Mouse (Mus musculus) limb, embryonic 13.5 days (tissue): Measurements from ENCODE around the gene Arr3. TPM values are rescaled to one million over a fixed set of nuclear protein-coding genes. Genes with fewer than 3 reads are reported as not detected.

Experiments used
- ATAC-seq: fragments of 200-750 bp; cut with Nextera tagmentation; 2 replicates; pipeline ENCODE4 v1.8.0; 2017; ENCODE audit warnings: low read depth, moderate number of reproducible peaks, moderate TSS enrichment; ENCODE audit not compliant: low FRiP score
- H3K27ac ChIP-seq: fragments of 300-500 bp; sonication (generic); 2 replicates; pipeline ENCODE4 v1.5.1; 2015; ENCODE audit warnings: inconsistent platforms, mild to moderate bottlenecking, moderate library complexity
- H3K27me3 ChIP-seq: fragments of 300-500 bp; sonication (generic); 2 replicates; pipeline ENCODE4 v1.6.1; 2015; ENCODE audit warnings: mild to moderate bottlenecking, inconsistent platforms
- H3K36me3 ChIP-seq: fragments of 300-500 bp; sonication (generic); 2 replicates; pipeline ENCODE4 v1.6.1; 2015; ENCODE audit warnings: inconsistent platforms, mild to moderate bottlenecking, moderate library complexity
- H3K4me1 ChIP-seq: fragments of 300-500 bp; sonication (generic); 2 replicates; pipeline ENCODE4 v1.6.1; 2015; ENCODE audit warnings: inconsistent platforms
- H3K4me2 ChIP-seq: fragments of 300-500 bp; sonication (generic); replicated peaks from 2 replicates; pipeline ENCODE4 v1.6.1; 2015; ENCODE audit warnings: inconsistent platforms, mild to moderate bottlenecking, moderate library complexity
- H3K4me3 ChIP-seq: fragments of 300-500 bp; sonication (generic); 2 replicates; pipeline ENCODE4 v1.5.1; 2015; ENCODE audit warnings: moderate library complexity, mild to moderate bottlenecking, inconsistent platforms
- H3K9ac ChIP-seq: fragments of 300-500 bp; sonication (generic); 2 replicates; pipeline ENCODE4 v1.6.1; 2015; ENCODE audit warnings: mild to moderate bottlenecking, inconsistent platforms
- H3K9me3 ChIP-seq: fragments of 300-500 bp; sonication (generic); 2 replicates; pipeline ENCODE4 v1.6.1; 2016; ENCODE audit warnings: inconsistent platforms
- WGBS: fragments of 180-500 bp; shearing (Covaris S2); methylation state at CpG from one replicate; pipeline ENCODE4 v1.1.7; 2015; 5-methylcytosine and 5-hydroxymethylcytosine counted together
- polyA plus RNA-seq: library from polyadenylated mRNA; unstranded; fragments of >200 nt; fragmentation: Nextera tagmentation; extraction: Ambion mirVana; gene quantifications from 2 replicates; pipeline ENCODE4 v1.2.1, GENCODE M21; 2015

Gene Arr3
- polyA plus RNA-seq: not detected in 2 replicates

DNA sequence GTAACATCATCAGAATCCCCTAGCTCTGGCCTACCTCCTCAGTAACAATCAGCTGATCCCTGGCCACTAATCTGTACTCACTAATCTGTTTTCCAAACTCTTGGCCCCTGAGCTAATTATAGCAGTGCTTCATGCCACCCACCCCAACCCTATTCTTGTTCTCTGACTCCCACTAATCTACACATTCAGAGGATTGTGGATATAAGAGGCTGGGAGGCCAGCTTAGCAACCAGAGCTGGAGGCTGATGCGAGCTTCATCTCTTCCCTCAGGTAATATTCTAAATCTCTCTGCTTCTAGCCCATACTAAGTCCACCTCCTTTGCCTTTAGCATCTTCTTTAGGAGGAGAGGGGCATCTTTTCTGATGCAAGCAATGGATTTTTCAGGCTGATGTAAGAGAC lies at the start of gene Arr3:
Gene Arr3, plus strand, starts transcription at position 184 of the 400 bp plus-strand sequence.
- no peaks in the 10 kb centered on the region for H3K36me3 ChIP-seq
- H3K4me2 ChIP-seq: no peak within 1 kb of the TSS
- 100% methylated on average over 1 of the region's 1 CpGs for WGBS
- no peaks in the 10 kb centered on the region for H3K9me3 ChIP-seq
- H3K9ac ChIP-seq: no peak within 1 kb of the TSS
- H3K4me3 ChIP-seq: no peak within 1 kb of the TSS
- ATAC-seq: no peak
- no peak within 1 kb of the TSS for H3K27ac ChIP-seq
- H3K4me1 ChIP-seq: no peaks in the 10 kb centered on the region
- peaks cover 22% of the 10 kb centered on the region; the same call in 1 of the 2 replicates for H3K27me3 ChIP-seq

DNA sequence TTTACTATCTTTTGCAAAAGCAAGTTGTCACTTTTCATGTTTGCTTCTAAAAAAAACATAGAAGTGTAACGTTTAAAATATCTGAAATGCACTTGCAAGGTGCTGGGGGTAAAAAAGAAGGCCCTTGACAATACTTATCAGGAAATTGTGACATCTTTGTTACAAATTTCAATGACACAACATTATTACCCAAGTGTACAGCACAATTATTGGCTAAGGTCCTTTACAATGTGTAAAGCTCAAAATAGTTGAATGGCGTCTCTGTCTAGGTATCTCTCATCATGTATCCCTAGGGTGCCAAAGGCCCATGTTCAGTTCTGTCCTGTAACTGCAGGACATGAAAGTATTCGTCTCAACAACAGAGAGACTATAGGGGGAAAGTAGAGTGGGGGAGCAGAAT lies 49.3 kb upstream of the Arr3 start:
- Histone ChIP-seq H3K27me3 (peaks cover 13% of the 10 kb centered on the region; the same call in 1 of the 2 replicates), H3K9ac (no peak overlapping the region), H3K27ac (no peak overlapping the region), H3K9me3 (no peaks in the 10 kb centered on the region), H3K36me3 (no peaks in the 10 kb centered on the region), H3K4me2 (no peak overlapping the region), H3K4me3 (no peak overlapping the region), H3K4me1 (no peaks in the 10 kb centered on the region)
- 82% methylated on average over 3 of the region's 3 CpGs for WGBS
- ATAC-seq: no peak

DNA sequence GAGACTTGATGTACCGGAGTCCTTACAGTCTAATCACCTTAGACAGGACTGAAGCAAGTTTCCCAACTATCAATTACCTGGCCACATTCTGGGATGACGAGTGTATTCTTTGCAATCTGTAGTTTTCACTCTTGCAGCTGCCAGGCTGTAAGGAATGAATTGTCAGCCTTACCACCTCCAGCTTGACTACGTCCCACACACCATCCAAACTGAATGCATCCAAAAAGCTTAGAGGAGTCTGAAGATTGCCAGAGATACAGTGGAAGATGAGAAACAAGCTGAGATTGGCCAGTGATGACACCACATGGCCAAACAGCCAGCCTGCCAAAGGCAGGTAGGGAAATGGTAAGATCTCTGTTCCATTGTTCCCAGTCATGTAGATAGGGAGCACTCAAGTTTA lies 39.6 kb upstream of the Arr3 start:
- WGBS: 78% methylated on average over 3 of the region's 3 CpGs

DNA sequence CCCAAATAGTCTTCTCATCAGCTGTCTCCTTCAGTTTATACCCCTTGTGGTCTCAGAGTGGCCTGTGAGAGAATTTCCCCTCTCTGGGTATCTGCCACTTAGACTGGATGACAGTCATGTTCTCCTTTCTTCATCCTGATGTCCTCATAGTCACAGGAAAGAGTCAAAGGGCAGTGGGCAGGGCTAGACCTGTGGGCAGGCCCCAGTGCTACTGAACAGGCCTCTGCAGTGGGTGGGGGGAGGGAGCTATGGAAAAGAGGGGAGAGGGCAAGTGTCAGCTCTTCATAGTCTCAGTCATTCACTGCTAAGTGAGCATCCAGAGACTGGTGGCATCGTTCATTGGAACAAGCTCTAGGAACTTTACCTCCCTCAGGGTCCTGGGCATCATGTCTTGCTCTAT lies 33.3 kb upstream of the Arr3 start, which contains the start of gene Awat1:
Gene Awat1, plus strand, starts transcription at position 301 of the 400 bp plus-strand sequence.
- Histone ChIP-seq H3K9me3 (no peaks in the 10 kb centered on the region), H3K4me2 (no peak within 1 kb of the TSS), H3K36me3 (no peaks in the 10 kb centered on the region), H3K27me3 (peaks cover 13% of the 10 kb centered on the region; the same call in 1 of the 2 replicates), H3K27ac (no peak within 1 kb of the TSS), H3K4me3 (no peak within 1 kb of the TSS), H3K4me1 (no peaks in the 10 kb centered on the region), H3K9ac (no peak within 1 kb of the TSS)
- no peak for ATAC-seq
- WGBS: 86% methylated on average over 1 of the region's 1 CpGs

More for the DNA sequence above, 39.6 kb upstream of the Arr3 start:
- H3K4me1 ChIP-seq: no peaks in the 10 kb centered on the region
- no peak overlapping the region for H3K9ac ChIP-seq
- H3K9me3 ChIP-seq: no peaks in the 10 kb centered on the region
- no peaks in the 10 kb centered on the region for H3K36me3 ChIP-seq
- H3K27me3 ChIP-seq: no peaks in the 10 kb centered on the region
- H3K27ac ChIP-seq: no peak overlapping the region
- no peak for ATAC-seq
- H3K4me2 ChIP-seq: no peak overlapping the region
- no peak overlapping the region for H3K4me3 ChIP-seq

DNA sequence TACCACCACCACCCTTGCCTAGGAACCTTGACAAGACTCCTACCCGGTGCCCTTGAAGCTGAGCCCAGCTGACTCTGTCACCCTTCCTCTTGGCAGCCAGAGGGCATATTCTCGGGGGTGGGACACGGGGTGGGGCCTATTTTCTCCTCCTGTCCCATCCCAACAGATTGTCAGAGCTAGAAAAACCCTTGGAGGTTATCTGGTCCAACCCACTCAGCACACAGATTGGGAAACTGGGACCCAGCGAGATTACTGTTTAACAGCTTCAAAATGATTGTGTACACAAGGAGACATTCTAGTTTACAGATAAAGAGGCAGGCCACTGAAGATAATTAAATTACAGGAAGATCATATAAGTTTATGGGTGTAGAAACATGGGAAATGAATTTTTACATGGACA lies 10.5 kb upstream of the Arr3 start, which contains the start of gene P2ry4:
Gene P2ry4, minus strand, starts transcription at position 79 of the 400 bp plus-strand sequence.
- H3K27ac ChIP-seq: no peak within 1 kb of the TSS
- no peak within 1 kb of the TSS for H3K4me3 ChIP-seq
- H3K27me3 ChIP-seq: peaks cover 34% of the 10 kb centered on the region
- WGBS: 70% methylated on average over 4 of the region's 4 CpGs
- no peak within 1 kb of the TSS for H3K9ac ChIP-seq
- H3K36me3 ChIP-seq: no peaks in the 10 kb centered on the region
- no peaks in the 10 kb centered on the region for H3K4me1 ChIP-seq
- no peak within 1 kb of the TSS for H3K4me2 ChIP-seq
- H3K9me3 ChIP-seq: no peaks in the 10 kb centered on the region
- no peak for ATAC-seq

DNA sequence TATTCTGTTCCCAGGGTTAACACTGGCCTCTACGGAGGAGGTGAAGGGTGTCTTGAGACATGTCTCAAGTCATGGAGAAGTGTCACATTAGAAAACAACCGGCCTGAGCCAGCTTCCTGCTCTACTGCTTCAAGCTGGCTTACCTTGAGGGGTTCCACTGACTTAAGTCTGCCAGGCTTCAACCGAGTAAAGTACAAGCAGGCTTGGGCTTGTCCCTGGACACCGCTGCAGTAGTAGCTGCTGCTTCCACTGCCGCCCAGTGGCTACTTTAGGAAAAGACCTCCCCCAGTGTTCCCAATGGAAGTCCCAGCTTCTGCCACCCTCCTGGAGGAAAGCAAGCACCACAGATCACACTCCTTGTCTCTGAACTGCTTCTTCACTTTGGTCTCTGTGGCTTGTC lies 7.9 kb upstream of the Arr3 start:
- H3K9me3 ChIP-seq: no peaks in the 10 kb centered on the region
- 23% methylated on average over 5 of the region's 5 CpGs for WGBS
- no peak overlapping the region for H3K4me3 ChIP-seq
- H3K4me2 ChIP-seq: no peak overlapping the region
- no peak overlapping the region for H3K27ac ChIP-seq
- ATAC-seq: no peak
- no peaks in the 10 kb centered on the region for H3K4me1 ChIP-seq
- no peak overlapping the region for H3K9ac ChIP-seq
- peaks cover 38% of the 10 kb centered on the region for H3K27me3 ChIP-seq
- no peaks in the 10 kb centered on the region for H3K36me3 ChIP-seq

DNA sequence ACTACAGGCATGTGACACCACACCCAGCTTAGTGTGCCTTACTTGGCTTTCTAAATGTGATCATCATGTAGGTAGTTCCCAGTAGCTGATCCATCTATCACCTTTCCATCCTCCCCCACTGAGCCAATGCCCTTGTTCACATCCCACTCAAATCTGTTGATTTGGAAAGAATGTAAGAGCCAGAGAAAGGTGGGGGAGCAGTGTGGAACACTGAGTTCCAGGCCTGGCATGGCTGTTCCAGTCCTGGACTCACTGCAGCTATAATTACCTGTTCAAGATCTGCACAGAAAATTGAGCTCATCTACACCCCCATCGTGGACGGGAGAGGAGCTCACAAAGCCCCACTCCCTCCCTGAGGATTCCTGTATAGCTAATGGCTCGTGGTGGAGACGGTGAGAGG lies 5.5 kb upstream of the Arr3 start:
- no peaks in the 10 kb centered on the region for H3K36me3 ChIP-seq
- no peak for ATAC-seq
- H3K9ac ChIP-seq: no peak overlapping the region
- H3K4me2 ChIP-seq: no peak overlapping the region
- no peak overlapping the region for H3K27ac ChIP-seq
- H3K9me3 ChIP-seq: no peaks in the 10 kb centered on the region
- no peak overlapping the region for H3K4me3 ChIP-seq
- no peaks in the 10 kb centered on the region for H3K4me1 ChIP-seq
- H3K27me3 ChIP-seq: peaks cover 34% of the 10 kb centered on the region
- 60% methylated on average over 4 of the region's 4 CpGs for WGBS

DNA sequence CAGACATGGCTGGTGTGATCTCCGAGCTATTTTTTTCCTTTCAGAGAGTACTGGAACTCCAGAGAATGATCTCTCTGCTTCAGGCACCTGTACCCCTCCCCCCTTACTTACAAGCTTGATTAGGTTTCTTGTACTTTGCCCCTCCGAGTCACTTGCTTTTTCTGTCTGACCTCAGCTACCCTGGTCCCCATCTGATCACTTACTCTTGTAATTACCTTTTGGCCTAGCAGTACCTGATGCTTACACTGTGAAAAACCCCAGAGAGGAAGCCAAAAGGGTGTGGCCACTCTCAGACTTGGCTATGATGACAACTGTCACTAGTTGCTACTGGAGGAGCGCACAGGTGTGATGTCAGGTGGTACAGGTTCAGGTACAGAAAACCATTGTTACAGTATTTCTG lies 13.2 kb downstream of the Arr3 start:
- Histone ChIP-seq H3K27ac (no peak overlapping the region), H3K27me3 (peaks cover 15% of the 10 kb centered on the region; the same call in 1 of the 2 replicates), H3K9me3 (no peaks in the 10 kb centered on the region), H3K4me3 (no peak overlapping the region), H3K9ac (no peak overlapping the region), H3K4me2 (no peak overlapping the region), H3K4me1 (no peaks in the 10 kb centered on the region), H3K36me3 (peaks cover 6% of the 10 kb centered on the region; the same call in 1 of the 2 replicates)
- 60% methylated on average over 3 of the region's 3 CpGs for WGBS
- ATAC-seq: no peak

DNA sequence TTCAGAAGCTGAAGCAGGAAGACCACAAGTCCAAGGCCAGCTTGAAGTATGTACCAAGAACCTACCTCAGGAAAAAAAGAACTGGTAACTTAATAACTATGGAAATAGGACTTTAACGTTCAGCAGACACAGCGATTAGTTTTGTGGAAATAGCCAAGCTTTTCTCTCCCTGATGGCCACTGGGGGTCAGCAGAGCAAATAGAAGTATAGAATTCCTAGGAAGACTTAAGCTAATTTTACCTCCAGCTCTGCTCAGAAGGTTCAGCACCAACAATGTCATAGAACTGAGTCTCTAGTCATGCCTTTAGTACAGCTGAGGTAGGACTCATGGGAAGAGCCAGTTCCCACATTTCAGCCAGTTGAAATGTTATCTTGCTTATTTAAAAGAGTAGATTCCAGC lies 16.1 kb downstream of the Arr3 start:
- H3K27me3 ChIP-seq: peaks cover 20% of the 10 kb centered on the region
- WGBS: 57% methylated on average over 2 of the region's 2 CpGs

DNA sequence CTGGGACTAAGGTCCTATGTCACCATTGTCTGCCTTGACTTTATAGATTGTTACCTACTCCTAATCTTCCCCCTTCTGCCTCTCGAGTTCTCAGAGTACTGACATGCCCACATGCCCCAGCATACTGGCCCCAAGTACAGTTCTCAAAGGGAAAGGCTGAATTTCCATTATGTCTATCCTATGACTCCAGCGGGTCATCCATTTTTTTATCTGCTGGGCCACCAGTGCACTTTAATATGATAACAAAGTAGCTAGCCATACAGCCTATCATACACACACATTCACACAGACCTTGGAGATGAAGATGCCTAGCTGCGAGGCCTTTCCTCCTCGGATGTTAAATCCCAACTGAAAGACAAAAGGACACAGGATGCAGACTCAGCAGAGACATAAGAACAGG lies 18.9 kb downstream of the Arr3 start:
- Histone ChIP-seq H3K9ac (no peak overlapping the region), H3K4me2 (0 out of 2 replicates have a peak overlapping the region, but pooled peaks have one; percentile 61), H3K9me3 (no peaks in the 10 kb centered on the region), H3K27ac (no peak overlapping the region), H3K4me3 (no peak overlapping the region), H3K4me1 (no peaks in the 10 kb centered on the region; the same call in 1 of the 2 replicates), H3K36me3 (peaks cover 9% of the 10 kb centered on the region; the same call in 1 of the 2 replicates), H3K27me3 (peaks cover 8% of the 10 kb centered on the region)
- 91% methylated on average over 4 of the region's 4 CpGs for WGBS
- no peak for ATAC-seq

More for the DNA sequence above, 16.1 kb downstream of the Arr3 start:
- Histone ChIP-seq H3K9ac (no peak overlapping the region), H3K4me1 (no peaks in the 10 kb centered on the region; the same call in 1 of the 2 replicates), H3K4me2 (no peak overlapping the region), H3K4me3 (no peak overlapping the region), H3K9me3 (no peaks in the 10 kb centered on the region), H3K36me3 (peaks cover 9% of the 10 kb centered on the region; the same call in 1 of the 2 replicates), H3K27ac (no peak overlapping the region)
- no peak for ATAC-seq

DNA sequence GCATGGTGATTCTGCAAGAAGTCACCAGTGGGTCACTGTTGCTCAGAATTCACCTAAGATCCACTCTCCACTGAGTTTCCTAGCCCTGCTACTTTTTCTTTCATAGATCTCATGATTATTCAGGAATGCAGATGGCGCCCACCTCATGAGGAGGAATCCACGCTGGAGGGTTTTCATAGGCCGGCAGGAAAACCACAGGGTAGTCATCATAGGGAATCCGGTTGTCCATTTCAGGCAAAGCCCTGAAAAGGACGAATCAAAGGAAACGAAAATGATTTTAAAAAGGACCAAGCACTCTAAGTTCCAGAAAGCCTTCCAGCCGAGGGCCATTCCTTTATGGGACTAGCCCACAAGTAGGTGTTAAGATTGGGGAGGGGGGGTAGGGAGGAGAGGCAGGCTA lies 19.8 kb downstream of the Arr3 start:
- H3K36me3 ChIP-seq: peaks cover 9% of the 10 kb centered on the region; the same call in 1 of the 2 replicates
- WGBS: 25% methylated on average over 7 of the region's 7 CpGs
- H3K27me3 ChIP-seq: peaks cover 8% of the 10 kb centered on the region
- H3K9ac ChIP-seq: peak overlapping the region; percentile 62
- no peak for ATAC-seq
- no peak overlapping the region for H3K27ac ChIP-seq
- peak overlapping the region; percentile 61 for H3K4me3 ChIP-seq
- no peaks in the 10 kb centered on the region; the same call in 1 of the 2 replicates for H3K4me1 ChIP-seq
- peak overlapping the region; percentile 61 for H3K4me2 ChIP-seq
- H3K9me3 ChIP-seq: no peaks in the 10 kb centered on the region

DNA sequence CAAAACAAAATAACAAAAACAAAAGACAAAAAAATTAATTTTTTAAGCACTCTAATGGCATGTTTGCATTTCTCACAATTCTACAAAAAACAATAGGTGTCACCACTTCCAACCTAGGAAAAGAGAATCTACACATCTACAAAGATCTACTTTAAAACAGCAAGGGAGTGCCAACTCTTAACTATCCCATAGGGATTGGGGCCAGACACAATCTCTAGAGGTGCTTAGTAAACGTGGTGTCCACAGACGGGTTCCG lies 20.2 kb downstream of the Arr3 start, which contains the start of gene Kif4:
Gene Kif4, plus strand, starts transcription at position 192 of the 256 bp plus-strand sequence.
- 15% methylated on average over 3 of the region's 3 CpGs for WGBS
- ATAC-seq: no peak
- peaks cover 8% of the 10 kb centered on the region for H3K27me3 ChIP-seq

More for the DNA sequence above, 20.2 kb downstream of the Arr3 start, which contains the start of gene Kif4:
- Histone ChIP-seq H3K4me2 (peak within 1 kb of the TSS; percentile 77), H3K4me1 (no peaks in the 10 kb centered on the region; the same call in 1 of the 2 replicates), H3K4me3 (peak within 1 kb of the TSS; percentile 61), H3K27ac (peak within 1 kb of the TSS; percentile 74), H3K9ac (peak within 1 kb of the TSS; percentile 69), H3K36me3 (peaks cover 9% of the 10 kb centered on the region; the same call in 1 of the 2 replicates), H3K9me3 (no peaks in the 10 kb centered on the region)
